Mouse (Mus musculus) CH12.LX (cell line): Measurements from ENCODE around the gene Capza1. TPM values are rescaled to one million over a fixed set of nuclear protein-coding genes. Genes with fewer than 3 reads are reported as not detected.

Experiments
- DNase-seq: peaks from one replicate; pipeline ENCODE4 v3.0.0-alpha.2; 2013; ENCODE audit errors: extremely low read depth
- H3K27ac ChIP-seq: 2 replicates; pipeline ENCODE4 v1.5.1; 2012; ENCODE audit warnings: low read depth, mild to moderate bottlenecking, control low read depth, moderate library complexity; ENCODE audit not compliant: insufficient read depth
- H3K27me3 ChIP-seq: replicated peaks from 2 replicates; pipeline ENCODE3; 2012; ENCODE audit warnings: inconsistent platforms
- H3K36me3 ChIP-seq, 2 experiments: replicated peaks in 1 of 2; 2 replicates each; pipeline versions ENCODE3 to v1.6.1; 2012; ENCODE audit warnings: inconsistent platforms in 1 of 2, low read length in 1 of 2, mild to moderate bottlenecking in 1 of 2, mixed read lengths in 1 of 2, moderate library complexity in 1 of 2; ENCODE audit not compliant: control insufficient read depth in 1 of 2, insufficient read depth in 1 of 2
- H3K4me1 ChIP-seq, 2 experiments: 2 replicates each; pipeline ENCODE4 v1.6.1; 2012; ENCODE audit warnings: inconsistent platforms in 1 of 2, moderate library complexity in 1 of 2; ENCODE audit not compliant: insufficient read depth in 2 of 2, control insufficient read depth in 1 of 2
- H3K4me2 ChIP-seq: 2 replicates; pipeline ENCODE4 v1.6.1; 2012; ENCODE audit warnings: low read depth, mild to moderate bottlenecking, control low read depth; ENCODE audit not compliant: poor library complexity, insufficient read depth, severe bottlenecking
- H3K4me3 ChIP-seq, 3 experiments: fragments of 150-350 bp in 1 of 3; sonication (generic) in 1 of 3; replicated peaks in 1 of 3; 2 replicates each; pipeline versions ENCODE3 to v1.5.1; 2011 to 2012; ENCODE audit warnings: low read depth in 2 of 3, low read length in 2 of 3, mild to moderate bottlenecking in 2 of 3, moderate library complexity in 2 of 3, control low read depth in 1 of 3, improper control_type of control experiment in 1 of 3, inconsistent platforms in 1 of 3, mixed read lengths in 1 of 3; ENCODE audit not compliant: poor library complexity in 1 of 3
- H3K79me2 ChIP-seq: replicated peaks from 2 replicates; pipeline ENCODE4 v1.6.1; 2012; ENCODE audit warnings: mild to moderate bottlenecking, moderate library complexity; ENCODE audit not compliant: control insufficient read depth, poor library complexity, insufficient read depth, severe bottlenecking; ENCODE audit errors: extremely low read depth
- H3K9ac ChIP-seq: 2 replicates; pipeline ENCODE4 v1.6.1; 2012; ENCODE audit warnings: low read depth, mild to moderate bottlenecking, control low read depth, moderate library complexity; ENCODE audit not compliant: insufficient read depth
- H3K9me3 ChIP-seq: replicated peaks from 2 replicates; pipeline ENCODE3; 2012; ENCODE audit warnings: low read length, inconsistent platforms, mixed read lengths
- BHLHE40 ChIP-seq: IDR thresholded peaks from 2 replicates; pipeline ENCODE4 v1.6.1; 2011; ENCODE audit warnings: mild to moderate bottlenecking, low read depth, low read length, improper control_type of control experiment
- CHD2 ChIP-seq: IDR thresholded peaks from 2 replicates; pipeline ENCODE4 v1.6.1; 2011; ENCODE audit warnings: low read length, improper control_type of control experiment
- CTCF ChIP-seq, 2 experiments: IDR thresholded peaks in 1 of 2; conservative IDR thresholded peaks in 1 of 2; 2 replicates each; pipeline ENCODE4 v1.5.1; 2011 to 2012; ENCODE audit warnings: low read depth in 2 of 2, low read length in 2 of 2, improper control_type of control experiment in 1 of 2, inconsistent platforms in 1 of 2, mild to moderate bottlenecking in 1 of 2, moderate library complexity in 1 of 2
- E2F4 ChIP-seq: IDR thresholded peaks from 2 replicates; pipeline ENCODE4 v1.6.1; 2011; ENCODE audit warnings: low read depth, low read length, improper control_type of control experiment; ENCODE audit not compliant: insufficient replicate concordance
- ELF1 ChIP-seq: IDR thresholded peaks from 2 replicates; pipeline ENCODE4 v1.6.1; 2014; ENCODE audit warnings: low read depth, mild to moderate bottlenecking, inconsistent platforms, low read length, improper control_type of control experiment
- EP300 ChIP-seq: IDR thresholded peaks from 2 replicates; pipeline ENCODE4 v1.6.1; 2011; ENCODE audit warnings: low read length, improper control_type of control experiment
- GABPA ChIP-seq: IDR thresholded peaks from 2 replicates; pipeline ENCODE4 v1.6.1; 2012; ENCODE audit warnings: low read depth, low read length, improper control_type of control experiment, inconsistent platforms; ENCODE audit not compliant: insufficient replicate concordance
- HCFC1 ChIP-seq: IDR thresholded peaks from 2 replicates; pipeline ENCODE4 v1.6.1; 2012; ENCODE audit warnings: low read depth, mild to moderate bottlenecking, inconsistent platforms, low read length, improper control_type of control experiment
- IRF4 ChIP-seq: IDR thresholded peaks from 2 replicates; pipeline ENCODE4 v1.6.1; 2014; ENCODE audit warnings: low read depth, mild to moderate bottlenecking, inconsistent platforms, low read length, improper control_type of control experiment
- KAT2A ChIP-seq: IDR thresholded peaks from 2 replicates; pipeline ENCODE4 v1.6.1; 2012; ENCODE audit warnings: low read length, improper control_type of control experiment, inconsistent platforms; ENCODE audit not compliant: insufficient replicate concordance
- MAX ChIP-seq: IDR thresholded peaks from 2 replicates; pipeline ENCODE4 v1.6.1; 2011; ENCODE audit warnings: low read length, improper control_type of control experiment
- MAZ ChIP-seq: IDR thresholded peaks from 2 replicates; pipeline ENCODE4 v1.6.1; 2012; ENCODE audit warnings: low read depth, mild to moderate bottlenecking, inconsistent platforms, low read length, improper control_type of control experiment, moderate library complexity
- MEF2A ChIP-seq: IDR thresholded peaks from 2 replicates; pipeline ENCODE4 v1.6.1; 2014; ENCODE audit warnings: low read depth, mild to moderate bottlenecking, inconsistent platforms, low read length, improper control_type of control experiment, borderline replicate concordance
- MXI1 ChIP-seq: IDR thresholded peaks from 2 replicates; pipeline ENCODE4 v1.6.1; 2011; ENCODE audit warnings: mild to moderate bottlenecking, low read depth, low read length, improper control_type of control experiment
- NELFE ChIP-seq: IDR thresholded peaks from 2 replicates; pipeline ENCODE4 v1.6.1; 2011; ENCODE audit warnings: low read depth, low read length, improper control_type of control experiment
- NRF1 ChIP-seq: IDR thresholded peaks from 2 replicates; pipeline ENCODE4 v1.6.1; 2014; ENCODE audit warnings: low read depth, mild to moderate bottlenecking, inconsistent platforms, low read length, improper control_type of control experiment, moderate library complexity
- POLR2A ChIP-seq: IDR thresholded peaks from 2 replicates; pipeline ENCODE4 v1.6.1; 2011; ENCODE audit warnings: low read depth, mild to moderate bottlenecking, improper control_type of control experiment, low read length
- RAD21 ChIP-seq: IDR thresholded peaks from 2 replicates; pipeline ENCODE4 v1.6.1; 2011; ENCODE audit warnings: low read depth, mild to moderate bottlenecking, low read length, improper control_type of control experiment, moderate library complexity
- SIN3A ChIP-seq: IDR thresholded peaks from 2 replicates; pipeline ENCODE4 v1.6.1; 2012; ENCODE audit warnings: low read length, improper control_type of control experiment, inconsistent platforms
- SMC3 ChIP-seq: IDR thresholded peaks from 2 replicates; pipeline ENCODE4 v1.6.1; 2011; ENCODE audit warnings: low read depth, low read length, improper control_type of control experiment
- TCF12 ChIP-seq: IDR thresholded peaks from 2 replicates; pipeline ENCODE4 v1.6.1; 2014; ENCODE audit warnings: low read depth, mild to moderate bottlenecking, inconsistent platforms, low read length, improper control_type of control experiment
- UBTF ChIP-seq: IDR thresholded peaks from 2 replicates; pipeline ENCODE4 v1.6.1; 2012; ENCODE audit warnings: low read depth, mild to moderate bottlenecking, inconsistent platforms, low read length, improper control_type of control experiment, moderate library complexity
- USF1 ChIP-seq: IDR thresholded peaks from 2 replicates; pipeline ENCODE4 v1.6.1; 2014; ENCODE audit warnings: low read depth, mild to moderate bottlenecking, inconsistent platforms, low read length, improper control_type of control experiment
- USF2 ChIP-seq: conservative IDR thresholded peaks from 2 replicates; pipeline ENCODE4 v1.6.1; 2011; ENCODE audit warnings: low read depth, low read length, improper control_type of control experiment
- ZC3H11A ChIP-seq: IDR thresholded peaks from 2 replicates; pipeline ENCODE4 v1.6.1; 2012; ENCODE audit warnings: low read depth, mild to moderate bottlenecking, inconsistent platforms, low read length, improper control_type of control experiment
- ZNF384 ChIP-seq: IDR thresholded peaks from 2 replicates; pipeline ENCODE4 v1.6.1; 2012; ENCODE audit warnings: low read depth, low read length, improper control_type of control experiment, inconsistent platforms
- dilution Hi-C: fragments of 300-500 bp; cut with MboI; formaldehyde crosslinking; loops from 2 replicates; pipeline ENCODE4 v1.14.3; 2020; ENCODE audit warnings: low sequenced_read_pairs; ENCODE audit not compliant: extremely low pct_unique_long_range_greater_than_20kb, extremely low pct_ligation_motif_present
- in situ Hi-C: fragments of 300-500 bp; cut with MboI; formaldehyde crosslinking; loops from 3 replicates; pipeline ENCODE4 v1.14.3; 2019; ENCODE audit warnings: low sequenced_read_pairs, low pct_ligation_motif_present, low pct_unique_long_range_greater_than_20kb, mixed read lengths
- polyA plus RNA-seq: library from polyadenylated mRNA; unstranded; fragments of >175 nt; gene quantifications from 2 replicates; pipeline ENCODE4 v1.2.1, GENCODE M21; 2012; ENCODE audit warnings: low read depth; ENCODE audit not compliant: insufficient read length
- total RNA-seq, 2 experiments: library from RNA; depleted of rRNA; stranded (reverse); fragments of 300-350 nt in 1 of 2; fragments of >200 nt in 1 of 2; gene quantifications; 2 replicates each; pipeline ENCODE4 v1.2.3; 2012 to 2014

The Capza1 gene
- total and polyA plus RNA-seq, 3 experiments, result 113 to 288 (median 140) TPM

GRCm38 (mm10) chr3:104781471-104781903 is 82.8 kb downstream of the Capza1 start, which contains the start of gene Fam19a3:
Gene Fam19a3, minus strand, starts transcription at chr3:104781840.
- no peak within 1 kb of the TSS for H3K27ac ChIP-seq
- peak within 1 kb of the TSS; percentile 93 for H3K4me2 ChIP-seq
- in situ Hi-C loops (loop anchor here (10.0 kb wide), 2 partner anchors 183 to 273 kb away; partner anchors contain the start of genes Cttnbp2nl and Wnt2b), dilution Hi-C loops (no loop called here)
- H3K36me3 ChIP-seq, result peaks cover 0 to 25% of the 10 kb centered on the region in 2 experiments
- H3K4me1 ChIP-seq, result peaks cover 3 to 26% of the 10 kb centered on the region in 2 experiments; a peak in 3 of 4 replicates
- TF ChIP-seq SIN3A (no peak), ZNF384 (no peak), USF2 (no peak), MXI1 (peak; percentile 43; the same call in 1 of the 2 replicates), ELF1 (0 out of 2 replicates have a peak, but pooled peaks have one; percentile 26), RAD21 (no peak), CTCF (conservative IDR thresholded peaks at IDR 0.05 in 1 of 2, IDR thresholded peaks at IDR 0.05 in 1 of 2; ENCODE audit: low read depth in 2 of 2, low read length in 2 of 2) (no peak), BHLHE40 (peak; percentile 13; the same call in 1 of the 2 replicates), MAZ (no peak), E2F4 (no peak), KAT2A (no peak), MEF2A (peak; percentile 89), ZC3H11A (no peak), NRF1 (no peak), IRF4 (peak; percentile 49; the same call in 1 of the 2 replicates), TCF12 (no peak), GABPA (no peak), NELFE (0 out of 2 replicates have a peak, but pooled peaks have one; percentile 5), UBTF (no peak), EP300 (peak; percentile 36; the same call in 1 of the 2 replicates), USF1 (no peak), CHD2 (peak; percentile 85), POLR2A (no peak), SMC3 (no peak), MAX (no peak), HCFC1 (no peak; the same call in 1 of the 2 replicates)
- peaks cover 4% of the 10 kb centered on the region for H3K27me3 ChIP-seq
- peak; percentile 36 for DNase-seq
- no peaks in the 10 kb centered on the region for H3K9me3 ChIP-seq
- peak within 1 kb of the TSS; percentile 63 to 69 (median 65) for H3K4me3 ChIP-seq
- H3K79me2 ChIP-seq, result no peaks in the 10 kb centered on the region
- peak within 1 kb of the TSS; percentile 32 for H3K9ac ChIP-seq
